Mouse (Mus musculus) forebrain, embryonic 14.5 days (tissue): ENCODE results near the gene Cisd3. TPM values are rescaled to one million over a fixed set of nuclear protein-coding genes. Genes with fewer than 3 reads are reported as not detected.

Experiments
- ATAC-seq: fragments of 200-750 bp; cut with Nextera tagmentation; 2 replicates; pipeline ENCODE4 v1.8.0; 2017; ENCODE audit warnings: mild to moderate bottlenecking, moderate library complexity
- DNase-seq: peaks from one replicate; pipeline ENCODE4 v3.0.0-alpha.2; 2015; ENCODE audit warnings: low spot score
- H3K27ac ChIP-seq: fragments of 300-500 bp; sonication (generic); 2 replicates; pipeline ENCODE4 v1.5.1; 2014; ENCODE audit warnings: low read depth, mild to moderate bottlenecking, control low read depth, low read length, moderate library complexity
- H3K27me3 ChIP-seq: fragments of 300-500 bp; sonication (generic); replicated peaks from 2 replicates; pipeline ENCODE4 v1.6.1; 2014; ENCODE audit warnings: low read length, control low read depth, mixed read lengths; ENCODE audit not compliant: control insufficient read depth, insufficient read depth
- H3K36me3 ChIP-seq: fragments of 300-500 bp; sonication (generic); 2 replicates; pipeline ENCODE4 v1.6.1; 2014; ENCODE audit warnings: low read length, control low read depth; ENCODE audit not compliant: control insufficient read depth, insufficient read depth
- H3K4me1 ChIP-seq: fragments of 300-500 bp; sonication (generic); 2 replicates; pipeline ENCODE4 v1.6.1; 2014; ENCODE audit warnings: antibody characterized with exemption, low read length, control low read depth; ENCODE audit not compliant: control insufficient read depth, insufficient read depth
- H3K4me2 ChIP-seq: fragments of 300-500 bp; sonication (generic); 2 replicates; pipeline ENCODE4 v1.6.1; 2014; ENCODE audit warnings: mild to moderate bottlenecking, control low read depth, low read length
- H3K4me3 ChIP-seq: fragments of 300-500 bp; sonication (generic); 2 replicates; pipeline ENCODE4 v1.5.1; 2014; ENCODE audit warnings: low read depth, low read length, control low read depth
- H3K9ac ChIP-seq: fragments of 300-500 bp; sonication (generic); 2 replicates; pipeline ENCODE4 v1.6.1; 2014; ENCODE audit warnings: mild to moderate bottlenecking, low read length, control low read depth, moderate library complexity
- H3K9me3 ChIP-seq: fragments of 300-500 bp; sonication (generic); replicated peaks from 2 replicates; pipeline ENCODE4 v1.6.1; 2016; ENCODE audit warnings: low read length, control low read depth, mixed read lengths; ENCODE audit not compliant: control insufficient read depth
- WGBS: fragments of 180-500 bp; shearing (Covaris S2); extraction: QIAGEN DNeasy Blood & Tissue Kit; methylation state at CpG from one replicate; pipeline ENCODE4 v1.1.7; 2014; 5-methylcytosine and 5-hydroxymethylcytosine counted together
- microRNA-seq: library from miRNA; unstranded; fragments of <30 nt; microRNA quantifications from one replicate; pipeline ENCODE4, GENCODE M21; 2016
- polyA plus RNA-seq: library from polyadenylated mRNA; unstranded; fragments of >200 nt; fragmentation: Nextera tagmentation; extraction: Ambion mirVana; gene quantifications from 2 replicates; pipeline ENCODE4 v1.2.1, GENCODE M21; 2014

Cisd3 gene
- polyA plus RNA-seq, 1 experiment from 2014 or later: 19.5 TPM

DNA sequence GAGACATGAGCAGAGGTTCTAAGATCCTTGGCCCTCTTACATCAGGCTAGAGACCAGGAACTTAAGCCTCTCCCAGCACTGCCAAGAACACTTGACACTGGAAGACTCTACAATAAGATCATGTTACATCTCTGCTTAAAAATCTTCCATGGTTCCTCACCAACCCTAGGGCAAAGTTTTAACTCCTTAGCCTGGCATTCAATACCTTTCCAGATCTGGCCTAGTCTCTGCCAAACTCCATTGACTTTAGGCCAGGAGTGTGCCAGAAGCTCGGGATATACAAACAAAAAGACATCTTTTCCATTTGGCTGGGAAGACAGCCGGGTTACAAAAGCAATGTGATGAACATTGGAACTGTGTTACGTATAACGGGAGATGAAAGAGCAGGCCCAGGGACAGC is 52.0 kb downstream of the Cisd3 start:
- Histone ChIP-seq H3K4me1 (peaks cover 7% of the 10 kb centered on the region), H3K27me3 (no peaks in the 10 kb centered on the region), H3K4me2 (no peak overlapping the region), H3K27ac (no peak overlapping the region), H3K9me3 (no peaks in the 10 kb centered on the region), H3K9ac (no peak overlapping the region), H3K4me3 (no peak overlapping the region), H3K36me3 (no peaks in the 10 kb centered on the region)
- DNase-seq: no peak
- ATAC-seq: no peak
- WGBS: 74% methylated on average over 4 of the region's 4 CpGs

Small RNA genes within 50 kb of the gene (microRNA-seq; reads per million reads assigned to microRNA genes)
- gene Gm24158: not detected
- gene Mir6927: not detected

Other genes with a start within 250 kb of the Cisd3 start
- gene 4933428G20Rik, start 185.5 kb upstream of the Cisd3 start, polyA plus RNA-seq: 0.40 TPM in 1 of 2 replicates, not detected in the other
- 5.6 and 6.4 TPM in 2 replicates for gene Srcin1, start 109.6 kb upstream of the Cisd3 start, polyA plus RNA-seq
- gene Epop, start 56.1 kb upstream of the Cisd3 start, polyA plus RNA-seq: 2.5 and 3.3 TPM in 2 replicates
- 5.0 and 5.9 TPM in 2 replicates for gene Mllt6, start 22.4 kb upstream of the Cisd3 start, polyA plus RNA-seq
- gene Pcgf2, start 14.7 kb downstream of the Cisd3 start, polyA plus RNA-seq: 17.6 and 21.9 TPM in 2 replicates
- gene Psmb3, start 17.6 kb downstream of the Cisd3 start, polyA plus RNA-seq: 530 and 674 TPM in 2 replicates
- 6.0 and 6.9 TPM in 2 replicates for gene Pip4k2b, start 58.9 kb downstream of the Cisd3 start, polyA plus RNA-seq
- gene Cwc25, start 80.7 kb downstream of the Cisd3 start, polyA plus RNA-seq: 9.9 and 11.1 TPM in 2 replicates
- gene 1700001P01Rik, start 90.1 kb downstream of the Cisd3 start, polyA plus RNA-seq: 0.50 TPM in 1 of 2 replicates, not detected in the other
- gene Rpl23, start 96.6 kb downstream of the Cisd3 start, polyA plus RNA-seq: 348 and 451 TPM in 2 replicates
- gene Lasp1, start 113.2 kb downstream of the Cisd3 start, polyA plus RNA-seq: 77.6 and 94.6 TPM in 2 replicates
- 20.3 and 21.5 TPM in 2 replicates for gene B230217C12Rik, start 155.0 kb downstream of the Cisd3 start, polyA plus RNA-seq
- gene Fbxo47, start 198.3 kb downstream of the Cisd3 start, polyA plus RNA-seq: 0.40 and 0.65 TPM in 2 replicates